Mouse (Mus musculus): ENCODE data around the gene Glyctk.

GRCm38 (mm10) chr9:106206515-106206914, 48.6 kb upstream of the Glyctk start:
- TF ChIP-seq POLR2A (IDR thresholded peaks at IDR 0.05; ENCODE audit: borderline replicate concordance, extremely low read depth, low read depth, low read length) (no peak), CTCF (IDR thresholded peaks at IDR 0.05; ENCODE audit: insufficient read depth, low read length) (no peak)
